Mouse (Mus musculus): ENCODE data around the gene Lsm10.

Lsm10 gene

DNA sequence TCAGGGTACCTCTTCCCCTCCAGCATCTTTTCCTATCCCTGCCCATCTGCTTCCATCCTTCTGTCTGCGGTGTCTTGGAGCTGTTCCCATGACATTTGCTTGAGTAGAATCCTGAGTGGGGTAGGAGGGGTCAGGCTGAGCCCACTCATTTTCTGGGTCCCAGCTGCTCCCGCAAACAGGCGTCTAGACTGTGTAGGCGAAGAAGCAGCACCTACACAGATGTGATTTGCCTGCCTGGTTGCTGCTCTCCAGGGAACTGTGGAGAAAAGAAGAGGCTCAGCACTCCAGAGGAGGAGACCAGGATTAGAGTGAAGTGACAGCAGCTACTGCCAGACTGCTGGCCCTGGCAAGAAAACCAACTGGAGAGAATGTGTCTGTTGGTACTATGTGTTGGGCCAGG, 22.2 kb downstream of the Lsm10 start:
- DNase-seq (ENCODE audit: low spot score in 2 of 2) = peak; percentile 44 to 68

DNA sequence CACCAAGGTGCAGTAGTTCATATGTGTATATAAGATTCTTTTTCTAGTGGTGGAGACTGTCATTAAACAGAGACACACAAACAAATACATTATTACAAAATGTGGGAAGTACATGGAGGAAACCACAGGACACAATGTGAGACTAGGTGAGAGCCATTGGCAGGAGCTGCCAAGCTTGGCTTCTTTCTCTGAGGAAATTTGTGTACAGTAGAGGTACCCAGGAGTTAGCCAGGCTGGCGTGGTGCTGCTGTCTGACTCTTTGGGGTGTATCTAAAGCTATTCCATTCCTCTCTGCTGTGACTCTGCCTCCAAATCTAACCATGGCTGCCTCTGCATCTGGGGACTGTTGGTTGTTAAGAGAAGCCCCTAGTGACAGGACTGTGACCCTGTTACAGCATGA, 22.6 kb downstream of the Lsm10 start:
- no peak for DNase-seq (ENCODE audit: low spot score in 2 of 2)

DNA sequence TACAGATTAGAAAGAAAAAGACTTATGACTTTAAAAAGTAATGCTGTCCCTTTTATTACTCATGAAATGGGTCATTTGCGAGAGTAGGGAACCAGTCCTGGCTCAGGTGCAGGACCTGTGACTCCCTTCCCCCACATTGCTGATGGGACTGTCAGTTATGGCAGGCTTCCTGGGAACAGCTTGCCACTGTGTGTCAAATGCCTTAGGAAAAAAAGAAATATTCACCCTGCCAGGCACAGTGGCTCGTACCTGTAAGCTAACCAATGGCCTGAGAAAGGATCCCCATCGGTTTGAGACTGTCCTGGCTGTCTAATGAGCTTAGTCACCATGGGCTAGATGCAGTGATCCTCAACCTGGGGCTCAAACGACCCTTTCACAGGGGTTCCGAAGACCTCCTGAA, 23.6 kb downstream of the Lsm10 start:
- no peak for DNase-seq (ENCODE audit: low spot score in 2 of 2)

DNA sequence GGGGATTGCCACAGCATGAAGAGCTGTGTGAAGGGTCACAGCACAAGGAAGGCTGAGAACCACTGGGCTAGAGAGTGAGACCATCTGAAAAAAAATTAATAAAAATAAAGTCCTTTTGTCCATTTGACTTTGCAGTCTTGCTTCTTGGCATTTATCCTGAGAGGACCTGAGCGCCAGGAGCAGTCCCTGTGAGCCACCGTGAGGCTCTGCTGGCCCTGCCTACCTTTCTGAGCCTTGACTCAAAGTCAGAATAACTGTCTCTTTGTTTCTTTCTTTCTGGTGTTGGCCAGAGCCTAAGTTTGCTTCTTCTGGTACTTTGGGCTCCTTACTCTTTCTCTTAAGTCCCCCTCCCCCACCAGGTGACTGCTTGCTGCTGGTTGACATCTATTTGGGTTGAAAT, 24.1 kb downstream of the Lsm10 start:
- DNase-seq (ENCODE audit: low spot score in 2 of 2) = no peak

DNA sequence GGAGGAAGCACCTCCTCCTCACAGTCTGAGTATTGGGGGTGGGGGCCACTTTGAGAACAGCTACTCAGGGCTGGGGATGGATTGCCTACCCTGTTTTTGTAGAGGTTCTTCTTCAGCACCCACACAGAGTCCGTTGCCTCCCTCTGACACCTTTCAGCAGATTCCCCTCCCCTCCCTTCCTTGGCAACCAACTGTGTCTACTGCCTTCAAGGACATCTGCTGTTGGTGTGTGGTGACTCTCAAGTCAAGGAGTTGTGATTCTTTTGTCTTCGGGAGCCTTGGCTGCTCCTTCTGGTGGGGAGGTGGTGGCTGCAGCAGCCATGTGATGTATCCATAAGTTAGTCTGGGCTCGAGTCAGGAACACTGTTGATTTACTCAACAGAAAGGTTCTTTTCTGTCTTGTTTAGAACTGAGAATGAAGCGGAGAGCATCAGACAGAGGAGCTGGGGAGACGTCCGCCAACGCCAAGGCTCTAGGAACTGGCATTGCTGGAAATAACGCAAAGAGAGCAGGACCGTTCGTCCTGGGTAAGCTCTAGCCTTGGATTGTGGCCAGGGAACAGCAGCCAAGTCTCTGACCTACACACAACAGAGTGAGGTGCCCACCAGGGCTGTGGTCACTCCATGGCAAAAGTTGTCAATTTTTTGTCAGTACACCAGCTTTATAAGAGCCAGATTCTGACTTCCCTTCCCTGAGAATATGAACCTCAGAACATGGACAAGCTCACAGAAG, 27.1 kb downstream of the Lsm10 start:
- no peak for DNase-seq (ENCODE audit: low spot score in 2 of 2)

DNA sequence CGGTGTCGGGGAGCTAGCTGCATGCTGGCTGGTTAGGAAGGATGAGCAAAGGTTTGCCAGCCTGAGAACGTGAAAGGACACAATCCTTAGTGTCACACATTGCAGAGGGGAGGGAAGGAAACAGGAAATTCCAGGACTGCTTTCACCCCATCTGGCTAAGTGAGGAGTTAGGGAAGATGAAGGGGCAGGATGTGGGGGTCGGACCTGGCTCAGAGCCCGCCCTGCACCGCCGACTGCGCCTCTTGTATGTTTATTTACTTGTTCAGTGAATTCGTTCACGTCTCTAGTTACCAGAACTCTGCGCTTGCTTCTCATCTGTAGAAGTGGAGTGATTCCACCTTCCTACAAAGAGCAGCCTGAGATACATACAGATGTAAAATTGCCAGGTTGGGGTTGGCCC, 34.1 kb downstream of the Lsm10 start:
- no peak for DNase-seq (ENCODE audit: low spot score in 2 of 2)

DNA sequence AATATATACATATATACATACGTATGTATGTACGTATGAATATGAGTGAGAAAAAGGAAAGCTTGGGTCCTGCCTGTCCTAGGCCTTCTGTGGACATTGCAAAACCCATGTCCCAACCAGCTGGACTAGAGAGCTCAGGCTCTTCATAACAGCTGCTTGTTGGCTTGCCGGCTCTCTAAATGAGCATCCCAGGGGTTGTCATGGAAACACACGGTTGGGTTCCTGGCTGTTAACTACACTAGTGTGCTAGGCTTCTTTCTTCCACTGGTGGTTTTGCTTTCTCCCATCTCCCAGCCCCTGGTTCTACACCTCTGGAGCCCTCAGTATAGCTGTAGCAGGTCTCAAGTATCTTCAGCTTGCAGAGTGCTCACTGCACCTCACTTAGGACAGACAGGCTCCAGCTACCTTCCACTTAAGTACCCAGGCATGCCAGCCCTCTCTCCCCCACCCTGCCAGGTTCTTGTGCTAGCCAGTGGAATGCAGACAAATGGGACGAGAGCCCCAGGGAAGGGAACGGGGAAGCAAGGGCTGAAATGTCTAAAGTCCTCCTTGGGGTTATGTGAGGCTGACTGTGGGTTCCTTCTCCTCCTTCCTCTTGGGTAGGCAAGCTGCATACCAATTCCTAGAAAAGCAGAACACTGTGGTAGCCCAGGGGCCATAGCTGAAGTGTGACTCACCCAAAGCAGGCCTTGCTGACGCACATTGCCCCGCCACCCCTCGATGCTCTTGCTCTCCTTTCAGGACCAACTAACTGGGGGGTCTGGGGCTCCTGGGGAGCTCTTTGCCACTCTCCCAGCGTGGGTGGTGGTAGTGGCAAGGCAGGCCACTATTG, 35.1 kb downstream of the Lsm10 start:
- peak in 1 of 2 experiments; percentile 45 for DNase-seq (ENCODE audit: low spot score in 2 of 2)

DNA sequence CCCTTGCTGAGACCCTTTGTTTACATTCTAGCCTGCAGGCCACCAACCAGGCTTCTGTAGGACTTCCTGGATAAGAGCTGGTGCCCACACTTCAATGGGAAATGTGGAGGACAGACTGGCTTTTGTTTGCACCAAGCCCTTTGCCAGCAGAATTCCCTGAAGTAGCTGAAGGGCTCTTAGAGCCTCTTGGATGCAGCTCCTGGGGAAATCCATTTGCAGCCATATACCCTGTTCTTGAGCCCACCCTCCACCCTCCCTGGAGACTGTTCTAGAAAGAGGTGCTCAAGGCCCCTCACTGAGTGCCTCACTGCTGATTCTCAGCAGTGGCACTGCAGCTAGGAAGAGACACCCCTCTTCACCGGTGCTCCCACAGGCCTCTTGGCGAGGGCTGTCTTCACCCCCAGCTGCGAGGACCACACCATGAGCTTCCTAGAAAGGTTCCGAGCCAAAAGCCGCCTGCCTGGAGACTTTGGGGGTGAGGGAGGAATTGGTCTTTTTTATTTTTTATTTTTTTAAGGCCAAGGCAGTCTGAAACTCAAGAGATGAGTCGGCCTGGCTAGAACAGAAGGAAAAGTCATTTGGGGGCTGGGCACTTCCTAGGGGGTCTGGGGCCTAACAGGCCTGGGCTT, 36.3 kb downstream of the Lsm10 start:
- DNase-seq (ENCODE audit: low spot score in 2 of 2) = no peak

DNA sequence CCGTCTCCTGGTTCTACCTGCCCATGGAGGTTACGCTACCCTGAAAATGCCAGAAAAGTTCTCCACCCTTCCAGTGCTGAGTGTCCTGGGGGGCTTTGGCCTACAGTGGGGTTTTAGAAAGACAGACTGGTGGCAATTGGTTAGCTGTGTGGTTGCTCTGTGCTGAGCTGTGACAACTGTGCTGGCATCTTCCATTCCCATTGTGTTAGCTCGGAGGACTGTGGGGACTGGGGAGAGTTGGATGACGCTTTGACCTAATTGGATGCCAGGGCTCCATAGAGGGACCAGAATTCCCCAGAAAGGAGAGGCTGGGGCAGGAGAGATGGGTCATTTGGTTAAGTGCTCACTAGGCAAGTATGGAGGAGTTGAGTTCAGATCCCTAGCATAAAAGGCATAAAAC, 37.8 kb downstream of the Lsm10 start:
- DNase-seq (ENCODE audit: low spot score in 2 of 2) = no peak

DNA sequence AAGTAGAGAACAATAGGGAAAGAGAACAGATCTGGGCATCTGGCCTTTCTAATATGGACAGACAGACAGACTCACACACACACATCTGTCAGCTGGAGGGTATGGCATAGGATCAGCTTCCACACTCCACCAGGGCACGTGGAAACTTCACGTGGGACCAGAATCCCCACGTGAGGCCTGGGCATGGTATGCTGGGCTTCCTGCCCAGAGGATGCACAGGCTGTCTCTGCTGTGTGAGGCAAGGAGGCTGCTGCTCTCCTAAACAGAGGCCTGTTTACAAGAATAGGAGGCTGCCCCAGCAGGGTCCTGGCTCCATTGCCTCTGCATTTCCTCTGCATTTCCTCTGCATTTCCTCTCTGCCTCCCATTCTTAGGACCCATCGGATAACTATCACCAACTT, 38.2 kb downstream of the Lsm10 start:
- no peak for DNase-seq (ENCODE audit: low spot score in 2 of 2)

DNA sequence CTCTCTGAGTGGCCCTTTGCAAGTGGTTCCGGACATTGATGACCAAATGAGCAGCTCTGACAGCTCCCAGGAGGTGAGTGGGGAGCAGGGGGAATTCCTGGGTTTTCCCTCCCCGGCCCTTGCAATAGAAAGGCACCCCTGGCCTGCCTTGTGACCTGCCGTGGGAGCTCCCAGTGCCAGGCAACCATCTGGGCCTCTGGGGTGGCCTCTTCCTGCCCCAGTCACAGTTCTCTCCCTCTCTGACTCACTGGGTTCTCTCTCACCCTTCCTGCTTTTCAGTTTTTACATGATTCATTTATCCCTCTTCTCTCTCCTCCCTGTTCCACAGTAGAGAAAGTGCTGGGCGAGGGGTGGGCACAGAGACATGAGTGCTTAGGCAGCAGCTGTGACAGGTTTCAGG, 41.4 kb downstream of the Lsm10 start:
- no peak for DNase-seq (ENCODE audit: low spot score in 2 of 2)

DNA sequence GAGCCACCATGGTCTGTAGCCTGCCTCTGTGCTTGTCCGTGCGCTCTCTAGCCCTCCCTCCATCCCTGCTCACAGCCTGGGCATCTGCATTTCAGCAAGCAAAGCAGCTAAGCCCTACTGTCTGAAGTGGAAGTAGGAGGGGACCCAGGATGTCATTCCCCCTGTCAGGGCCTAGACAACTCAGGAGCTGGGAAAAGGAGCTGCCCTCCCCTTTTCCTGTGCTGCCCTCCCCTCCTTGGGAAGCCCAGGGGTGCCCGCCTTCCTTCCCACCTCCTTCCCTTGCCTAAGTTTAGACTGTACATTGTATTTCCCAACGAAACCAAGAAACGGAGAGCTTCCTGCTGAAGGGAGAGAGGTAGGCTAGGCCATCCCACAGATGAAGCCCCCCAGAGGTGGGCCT, 44.6 kb downstream of the Lsm10 start:
- no peak for DNase-seq (ENCODE audit: low spot score in 2 of 2)

DNA sequence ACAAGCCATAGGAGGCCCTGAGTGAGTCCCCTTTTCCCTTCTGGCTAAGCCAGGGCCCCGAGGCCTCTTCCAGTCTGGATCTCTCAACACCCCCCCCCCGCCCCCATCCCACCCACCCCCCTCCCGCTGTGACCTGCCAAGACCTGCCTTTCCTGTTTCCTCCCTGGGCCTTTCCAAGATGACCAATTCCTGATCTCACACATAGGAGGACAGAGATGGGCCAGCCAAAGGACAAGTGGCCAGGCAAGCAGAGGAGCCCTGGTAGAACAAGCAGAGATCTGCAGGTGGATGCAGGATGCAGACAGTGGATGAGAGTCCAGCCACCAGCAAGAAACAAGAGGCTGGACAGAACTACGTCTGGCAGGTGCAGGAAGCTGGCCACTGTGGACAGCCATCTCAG, 49.0 kb downstream of the Lsm10 start:
- DNase-seq (ENCODE audit: low spot score in 2 of 2) = no peak

DNA sequence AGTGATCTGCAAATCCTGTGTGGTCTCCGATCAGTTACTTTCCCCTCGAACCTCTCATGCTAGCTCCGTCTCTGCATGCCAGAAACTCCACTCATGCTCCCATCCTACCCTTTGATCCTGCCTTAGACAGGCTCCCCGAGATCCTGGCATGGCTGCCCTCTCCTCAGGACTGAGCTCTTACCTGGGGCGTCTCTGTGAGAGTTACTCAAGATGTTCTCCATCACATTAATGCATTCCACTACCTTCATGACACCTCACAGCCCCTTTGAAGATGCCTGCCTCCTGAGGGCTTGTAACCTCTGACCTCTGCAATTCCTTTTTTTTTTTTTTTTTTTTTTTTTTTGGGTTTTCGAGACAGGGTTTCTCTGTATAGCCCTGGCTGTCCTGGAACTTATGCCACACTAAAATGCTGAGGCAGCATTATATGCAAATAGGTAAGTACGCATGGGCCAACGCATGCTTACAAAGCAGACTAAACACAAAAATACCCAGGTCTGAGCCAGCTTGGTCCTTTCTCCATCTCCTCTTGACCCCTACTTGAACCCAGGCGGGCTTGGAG, 50.6 kb downstream of the Lsm10 start:
- no peak for DNase-seq (ENCODE audit: low spot score in 2 of 2)

DNA sequence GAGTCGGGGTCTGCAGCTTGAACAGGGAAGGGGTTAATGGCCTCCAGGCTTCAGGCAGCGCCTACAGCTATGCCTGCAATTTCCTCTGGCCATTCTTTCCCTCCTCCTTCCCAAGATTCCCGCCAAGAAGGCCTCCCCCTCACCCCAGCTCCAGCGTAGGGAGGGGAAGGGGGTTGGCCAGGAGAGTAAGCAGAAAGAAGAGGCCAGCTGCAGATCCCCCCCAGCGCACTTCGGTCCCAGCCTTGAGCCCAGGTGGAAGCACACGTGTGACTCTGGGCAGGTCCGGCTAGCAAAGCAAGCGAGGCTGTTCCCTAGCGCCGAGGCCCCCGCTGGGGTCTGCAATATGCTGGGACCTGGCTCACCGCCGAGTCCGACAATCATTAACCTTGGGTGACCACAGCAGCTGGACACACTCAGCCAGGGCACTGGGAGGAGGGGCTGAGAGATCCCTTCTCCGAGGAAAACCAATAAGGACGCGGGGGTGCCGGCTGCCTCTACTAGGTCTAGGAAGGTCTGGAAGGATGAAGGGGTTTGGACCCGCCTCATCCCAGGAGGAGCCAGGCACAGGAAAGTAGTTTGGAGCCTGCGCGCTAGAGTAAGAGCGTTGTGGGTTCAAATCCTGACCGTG, 51.2 kb downstream of the Lsm10 start, which contains the start of gene Eva1b:
Eva1b (plus strand) TSS at position 212 of the 628 bp plus-strand sequence.
- no peak for DNase-seq (ENCODE audit: low spot score in 2 of 2)

Data from frontal cortex, postnatal 14 days (tissue).